Comparison of ENCODE assay signal across 9 mouse cellular contexts in the genomic region with DNA sequence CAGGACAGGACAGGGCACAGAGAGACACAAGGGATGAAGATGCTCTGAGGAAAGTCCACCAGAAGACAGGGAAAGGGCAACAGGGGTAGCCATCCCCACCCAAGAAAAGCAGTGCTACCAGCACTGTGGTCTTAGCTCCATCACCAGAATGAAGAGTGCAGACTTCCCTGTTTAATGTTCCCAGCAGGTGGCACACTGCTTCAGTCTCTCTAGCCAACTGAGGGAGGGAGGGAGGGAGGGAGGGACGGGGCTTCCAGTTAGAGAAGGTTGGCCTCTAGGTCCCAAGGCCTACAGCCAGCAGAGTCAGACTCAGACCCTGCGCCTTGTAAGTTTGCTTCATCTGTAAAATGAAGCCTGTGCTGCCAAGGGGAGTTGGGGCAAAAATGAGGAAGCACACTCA. TPM values are rescaled to one million over a fixed set of nuclear protein-coding genes. Genes with fewer than 3 reads are reported as not detected.
DNase-seq lines count a peak whose midpoint lies in the region; ATAC-seq and TF ChIP-seq lines count a peak whose summit lies in the region.
"Had no signal": no experiment of that assay in that cellular context is flagged by ENCODE, and none has a peak within 500 bp of the region (broad histone marks: within the 10 kb centered on the region; RNA-seq: fewer than 3 reads in every experiment).

No protein-coding gene starts in this region.

- H3K36me3 ChIP-seq in liver, embryonic 12.5 days: no peaks in the 10 kb centered on the region
- H3K36me3 ChIP-seq in intestine, embryonic 14.5 days (ENCODE audit: control insufficient read depth, insufficient read depth, low read length): no peaks in the 10 kb centered on the region
- no peaks in the 10 kb centered on the region for H3K36me3 ChIP-seq in neural tube, embryonic 15.5 days
- H3K36me3 ChIP-seq in forebrain, embryonic 10.5 days (replicated peaks): no peaks in the 10 kb centered on the region

- TF ChIP-seq POLR2A in brain, embryonic 14.5 days (IDR thresholded peaks at IDR 0.05; ENCODE audit: borderline replicate concordance, extremely low read depth, insufficient read depth, insufficient read length, poor library complexity, severe bottlenecking): no peak

- H3K9me3 ChIP-seq in liver, embryonic 12.5 days (replicated peaks): no peaks in the 10 kb centered on the region
- no peaks in the 10 kb centered on the region for H3K9me3 ChIP-seq in intestine, embryonic 14.5 days (ENCODE audit: control insufficient read depth, low read length)
- no peaks in the 10 kb centered on the region for H3K9me3 ChIP-seq in neural tube, embryonic 15.5 days (replicated peaks)
- no peaks in the 10 kb centered on the region for H3K9me3 ChIP-seq in forebrain, embryonic 10.5 days

- H3K9ac ChIP-seq in liver, embryonic 12.5 days: no peak overlapping the region
- H3K9ac ChIP-seq in intestine, embryonic 14.5 days (ENCODE audit: low read length): no peak overlapping the region
- no peak overlapping the region for H3K9ac ChIP-seq in neural tube, embryonic 15.5 days (replicated peaks)

- WGBS in liver, embryonic 12.5 days (ENCODE audit: insufficient replicate concordance): 33% methylated on average over 2 of the region's 2 CpGs
- 47% methylated on average over 2 of the region's 2 CpGs for WGBS in intestine, embryonic 14.5 days
- WGBS in neural tube, embryonic 15.5 days: 59% methylated on average over 2 of the region's 2 CpGs
- 51% methylated on average over 2 of the region's 2 CpGs for WGBS in forebrain, embryonic 10.5 days

- H3K4me3 ChIP-seq in liver, embryonic 12.5 days: no peak overlapping the region
- H3K4me3 ChIP-seq in intestine, embryonic 14.5 days (ENCODE audit: low read depth, low read length): no peak overlapping the region
- H3K4me3 ChIP-seq in neural tube, embryonic 15.5 days (replicated peaks): no peak overlapping the region
- no peak overlapping the region for H3K4me3 ChIP-seq in forebrain, embryonic 10.5 days
- H3K4me3 ChIP-seq: myocyte had no signal

- H3K4me2 ChIP-seq in liver, embryonic 12.5 days: no peak overlapping the region
- no peak overlapping the region for H3K4me2 ChIP-seq in intestine, embryonic 14.5 days (ENCODE audit: low read length)
- H3K4me2 ChIP-seq in neural tube, embryonic 15.5 days: no peak overlapping the region

- H3K27me3 ChIP-seq in liver, embryonic 12.5 days (replicated peaks): peaks cover 12% of the 10 kb centered on the region
- no peaks in the 10 kb centered on the region for H3K27me3 ChIP-seq in intestine, embryonic 14.5 days (replicated peaks; ENCODE audit: control insufficient read depth, insufficient read depth, low read length)
- H3K27me3 ChIP-seq in neural tube, embryonic 15.5 days (replicated peaks): no peaks in the 10 kb centered on the region
- no peaks in the 10 kb centered on the region for H3K27me3 ChIP-seq in forebrain, embryonic 10.5 days (ENCODE audit: poor library complexity, severe bottlenecking)

- peak; percentile 34 for DNase-seq in liver
- DNase-seq in brain, embryonic 14.5 days (ENCODE audit: low read depth): peak; percentile 50
- no peak for DNase-seq in intestine, embryonic 14.5 days (ENCODE audit: low spot score)
- DNase-seq in spleen, postnatal 36 days (ENCODE audit: low spot score in 2 of 2): no peak
- no peak for DNase-seq in forebrain, embryonic 10.5 days (ENCODE audit: extremely low spot score, low spot score)
- DNase-seq in urinary bladder, adult 18-20 months (ENCODE audit: low spot score in 2 of 2): no peak

- TF ChIP-seq CTCF in brain, embryonic 14.5 days (IDR thresholded peaks at IDR 0.05; ENCODE audit: borderline replicate concordance, extremely low read depth, insufficient read depth, insufficient read length): no peak

- H3K4me1 ChIP-seq in liver, embryonic 12.5 days: peaks cover 28% of the 10 kb centered on the region
- 0 out of 2 replicates have a peak, but pooled peaks cover 8% of the 10 kb centered on the region for H3K4me1 ChIP-seq in intestine, embryonic 14.5 days (replicated peaks; ENCODE audit: control insufficient read depth, insufficient read depth, low read length)
- peaks cover 12% of the 10 kb centered on the region; the same call in 1 of the 2 replicates for H3K4me1 ChIP-seq in neural tube, embryonic 15.5 days
- H3K4me1 ChIP-seq in forebrain, embryonic 10.5 days: peaks cover 16% of the 10 kb centered on the region

- no peak for ATAC-seq in liver, embryonic 12.5 days
- 0 out of 2 replicates have a peak, but pooled peaks have one; percentile 20 for ATAC-seq in intestine, embryonic 14.5 days (replicated peaks; ENCODE audit: low FRiP score, low TSS enrichment, low read depth)
- peak; percentile 22; the same call in 1 of the 2 replicates for ATAC-seq in neural tube, embryonic 15.5 days (ENCODE audit: low FRiP score)

- no peak overlapping the region for H3K27ac ChIP-seq in liver, embryonic 12.5 days
- H3K27ac ChIP-seq in intestine, embryonic 14.5 days (ENCODE audit: low read depth): no peak overlapping the region
- H3K27ac ChIP-seq in neural tube, embryonic 15.5 days (replicated peaks): no peak overlapping the region
- no peak overlapping the region for H3K27ac ChIP-seq in forebrain, embryonic 10.5 days

RNA-seq across cellular contexts. Expression of a gene that starts 22.7 kb away (rescaled TPM):
- 1.4 and 1.6 TPM in 2 replicates for polyA plus RNA-seq in liver, embryonic 12.5 days (2016; fragmentation: Nextera tagmentation; extraction: Ambion mirVana)
- 5.3 and 8.7 TPM in 2 replicates for polyA plus RNA-seq in brain, embryonic 14.5 days (2012; rRNA removed)
- polyA plus RNA-seq in intestine, embryonic 14.5 days (2014; fragmentation: Nextera tagmentation; extraction: Ambion mirVana): 12.1 and 19.6 TPM in 2 replicates
- 4.5 and 6.5 TPM in 2 replicates for polyA plus RNA-seq in neural tube, embryonic 15.5 days (2015; fragmentation: Nextera tagmentation; extraction: Ambion mirVana)
- polyA plus RNA-seq in forebrain, embryonic 10.5 days (2016; fragmentation: Nextera tagmentation; extraction: Ambion mirVana): 0.37 and 0.38 TPM in 2 replicates

Comparison
In these comparisons a context has a peak if more than half of its experiments do, and no peak if none do; other contexts are left out.
1. DNase-seq: peak in liver (single experiment) and brain, embryonic 14.5 days (single experiment); none in intestine, embryonic 14.5 days (single experiment), spleen, postnatal 36 days (0 of 2), forebrain, embryonic 10.5 days (single experiment) and urinary bladder, adult 18-20 months (0 of 2).